Mouse (Mus musculus): ENCODE measurements around the gene Rab5if. TPM values are rescaled to one million over a fixed set of nuclear protein-coding genes. Genes with fewer than 3 reads are reported as not detected.

Gene Rab5if
- polyA plus RNA-seq, 1 experiment, result 191 TPM

DNA sequence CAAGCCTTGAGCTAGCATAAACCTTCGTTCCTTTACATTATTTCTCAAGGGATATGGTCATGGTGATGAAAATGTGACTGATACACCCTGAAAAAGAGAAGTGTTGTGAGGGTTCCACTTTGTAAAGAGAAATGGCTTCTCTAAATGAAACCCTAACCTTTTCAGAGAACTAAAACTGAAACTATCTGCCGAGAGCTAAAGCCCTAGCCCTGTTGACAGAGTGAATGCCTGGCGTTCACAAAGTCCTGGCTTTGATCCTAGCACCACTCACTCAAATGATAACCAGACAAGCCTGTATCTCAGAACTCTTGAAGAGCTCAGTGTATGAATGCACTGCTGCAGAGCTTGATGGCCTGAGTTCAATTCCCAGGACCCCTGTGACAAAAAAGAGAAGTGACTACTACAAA lies 5.5 kb upstream of the Rab5if start:
- Histone ChIP-seq H3K36me3 (ENCODE audit: control insufficient read depth, insufficient read depth) (no peaks in the 10 kb centered on the region), H3K79me2 (ENCODE audit: control insufficient read depth, insufficient read depth) (peaks cover 15% of the 10 kb centered on the region), H3K4me3 (no peak overlapping the region), H3ac (ENCODE audit: control insufficient read depth, insufficient read length) (no peak overlapping the region), H3K4me2 (ENCODE audit: low read depth) (no peak overlapping the region), H3K27me3 (ENCODE audit: control insufficient read depth, insufficient read depth, insufficient read length) (no peaks in the 10 kb centered on the region)
- TF ChIP-seq MYOG (IDR thresholded peaks at IDR 0.05; ENCODE audit: control insufficient read depth in 1 of 3, insufficient read depth in 1 of 3, insufficient read length in 2 of 3, low read depth in 2 of 3), result no peak
- no peak for TF ChIP-seq TCF12 (IDR thresholded peaks at IDR 0.05; ENCODE audit: insufficient read depth, poor library complexity, severe bottlenecking)
- no peak for TF ChIP-seq TCF3 (IDR thresholded peaks at IDR 0.05; ENCODE audit: insufficient read length, low read depth)
- TF ChIP-seq CEBPB (IDR thresholded peaks at IDR 0.05; ENCODE audit: insufficient read depth, poor library complexity, severe bottlenecking), result no peak
- no peak for TF ChIP-seq POLR2AphosphoS2 (IDR thresholded peaks at IDR 0.05; ENCODE audit: insufficient read length, low read depth)
- no peak for TF ChIP-seq REST (IDR thresholded peaks at IDR 0.05; ENCODE audit: insufficient read depth, insufficient read length)
- TF ChIP-seq MYOD1 (IDR thresholded peaks at IDR 0.05; ENCODE audit: control insufficient read depth in 1 of 3, insufficient read length in 2 of 3, low read depth in 2 of 3), result no peak
- TF ChIP-seq MAX (IDR thresholded peaks at IDR 0.05; ENCODE audit: low read depth), result no peak
- TF ChIP-seq USF1 (IDR thresholded peaks at IDR 0.05; ENCODE audit: low read depth), result no peak
- no peak for TF ChIP-seq POLR2A (IDR thresholded peaks at IDR 0.05; ENCODE audit: insufficient read length, low read depth)
- TF ChIP-seq E2F4 (IDR thresholded peaks at IDR 0.05; ENCODE audit: insufficient read depth), result no peak
- TF ChIP-seq SRF (IDR thresholded peaks at IDR 0.05; ENCODE audit: control insufficient read depth, insufficient read length, low read depth), result no peak

DNA sequence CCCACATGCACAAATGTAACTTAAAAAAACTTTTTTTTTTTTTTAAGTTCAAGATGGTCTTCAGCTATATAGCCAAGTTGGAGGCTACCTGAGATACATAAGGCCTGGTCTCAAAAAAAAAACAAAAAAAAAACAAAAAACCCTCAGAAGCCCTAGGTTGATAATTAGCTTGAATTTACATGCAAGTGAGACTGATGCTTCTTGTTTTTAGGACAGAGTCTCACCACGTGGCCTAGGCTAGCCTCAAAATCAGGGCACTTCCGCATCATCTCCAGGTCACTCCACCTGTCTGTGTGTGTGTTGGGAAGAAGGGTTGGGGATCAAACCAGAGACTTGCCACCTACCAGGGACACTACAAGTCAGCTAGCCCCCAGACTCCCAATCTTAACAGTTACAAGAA lies 5.1 kb upstream of the Rab5if start, which contains the start of gene 4930518I15Rik:
TSS of gene 4930518I15Rik (minus strand) at position 112 of the 400 bp plus-strand sequence.
- TF ChIP-seq CEBPB (IDR thresholded peaks at IDR 0.05; ENCODE audit: insufficient read depth, poor library complexity, severe bottlenecking), result no peak
- TF ChIP-seq REST (IDR thresholded peaks at IDR 0.05; ENCODE audit: insufficient read depth, insufficient read length), result no peak
- Histone ChIP-seq H3K4me2 (ENCODE audit: low read depth) (no peak within 1 kb of the TSS), H3K79me2 (ENCODE audit: control insufficient read depth, insufficient read depth) (peaks cover 16% of the 10 kb centered on the region), H3K4me3 (no peak within 1 kb of the TSS), H3ac (ENCODE audit: control insufficient read depth, insufficient read length) (no peak within 1 kb of the TSS), H3K36me3 (ENCODE audit: control insufficient read depth, insufficient read depth) (no peaks in the 10 kb centered on the region), H3K27me3 (ENCODE audit: control insufficient read depth, insufficient read depth, insufficient read length) (no peaks in the 10 kb centered on the region)

DNA sequence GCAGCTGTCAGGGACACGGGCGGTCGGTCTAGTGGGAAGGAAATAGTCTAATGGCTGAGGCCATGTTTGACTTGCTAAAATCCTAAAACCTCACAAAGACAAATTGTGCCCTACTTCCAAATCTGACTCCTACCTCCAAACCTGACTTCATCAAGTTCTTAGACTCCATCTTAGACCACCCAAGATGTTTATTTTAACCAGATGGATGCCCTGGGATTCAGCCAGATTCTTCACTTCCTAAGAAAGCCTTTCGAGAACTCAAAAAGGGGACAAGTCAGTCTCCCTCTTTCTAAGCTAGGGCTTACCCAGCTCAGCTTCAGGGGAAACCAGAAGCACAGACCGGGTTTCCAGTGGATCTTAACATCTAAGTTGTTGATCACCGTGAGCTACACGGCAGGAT lies 4.3 kb upstream of the Rab5if start:
- Histone ChIP-seq H3K36me3 (ENCODE audit: control insufficient read depth, insufficient read depth) (no peaks in the 10 kb centered on the region), H3K27me3 (ENCODE audit: control insufficient read depth, insufficient read depth, insufficient read length) (no peaks in the 10 kb centered on the region), H3K4me2 (ENCODE audit: low read depth) (no peak overlapping the region), H3ac (ENCODE audit: control insufficient read depth, insufficient read length) (no peak overlapping the region), H3K4me3 (no peak overlapping the region), H3K79me2 (ENCODE audit: control insufficient read depth, insufficient read depth) (peaks cover 21% of the 10 kb centered on the region)
- no peak for TF ChIP-seq MYOG (IDR thresholded peaks at IDR 0.05; ENCODE audit: control insufficient read depth in 1 of 3, insufficient read depth in 1 of 3, insufficient read length in 2 of 3, low read depth in 2 of 3)
- no peak for TF ChIP-seq REST (IDR thresholded peaks at IDR 0.05; ENCODE audit: insufficient read depth, insufficient read length)

DNA sequence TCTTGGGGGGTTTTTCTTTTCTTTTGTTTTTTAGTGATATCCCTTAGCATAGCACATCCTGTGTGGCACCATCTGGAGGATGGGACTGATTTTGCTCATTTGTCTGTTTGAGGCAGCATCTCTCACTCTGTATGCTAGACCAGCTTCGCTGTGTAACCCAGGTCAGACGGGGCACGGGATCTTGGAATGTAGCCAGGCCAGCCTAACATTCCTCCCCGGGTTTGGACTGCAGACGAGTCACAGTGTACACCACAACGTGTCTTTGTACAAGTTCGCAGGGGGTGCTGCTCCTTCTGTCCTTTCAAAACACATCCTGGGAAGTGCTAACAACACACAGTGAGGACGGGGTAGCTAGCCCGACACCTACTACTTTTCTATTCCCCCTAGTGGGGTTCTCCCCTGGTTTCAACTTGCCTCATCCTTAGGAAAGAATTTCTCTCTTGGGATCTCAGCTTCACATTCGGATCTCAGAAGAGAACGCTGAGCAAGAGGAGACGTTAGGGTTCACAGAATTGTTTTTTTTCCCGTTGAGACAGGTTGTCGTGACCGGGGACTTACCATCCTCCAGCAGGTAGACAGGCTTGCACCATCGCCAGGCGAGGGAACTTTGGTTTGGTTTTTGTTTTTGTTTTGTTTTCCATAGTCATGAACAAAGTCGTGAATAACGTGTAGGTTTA lies 749 bp upstream of the Rab5if start:
- peak overlapping the region; percentile 80 for H3K4me2 ChIP-seq (ENCODE audit: low read depth)
- no peak for TF ChIP-seq MYOG (IDR thresholded peaks at IDR 0.05; ENCODE audit: control insufficient read depth in 1 of 3, insufficient read depth in 1 of 3, insufficient read length in 2 of 3, low read depth in 2 of 3)
- TF ChIP-seq USF1 (IDR thresholded peaks at IDR 0.05; ENCODE audit: low read depth), result no peak
- TF ChIP-seq MYOD1 (IDR thresholded peaks at IDR 0.05; ENCODE audit: control insufficient read depth in 1 of 3, insufficient read length in 2 of 3, low read depth in 2 of 3), result no peak
- TF ChIP-seq TCF12 (IDR thresholded peaks at IDR 0.05; ENCODE audit: insufficient read depth, poor library complexity, severe bottlenecking), result no peak
- no peak for TF ChIP-seq E2F4 (IDR thresholded peaks at IDR 0.05; ENCODE audit: insufficient read depth)
- H3K27me3 ChIP-seq (ENCODE audit: control insufficient read depth, insufficient read depth, insufficient read length), result no peaks in the 10 kb centered on the region
- peaks cover 12% of the 10 kb centered on the region for H3K36me3 ChIP-seq (ENCODE audit: control insufficient read depth, insufficient read depth)
- peak overlapping the region; percentile 84 for H3K4me3 ChIP-seq
- H3K79me2 ChIP-seq (ENCODE audit: control insufficient read depth, insufficient read depth), result peaks cover 46% of the 10 kb centered on the region
- peak overlapping the region; percentile 78 for H3ac ChIP-seq (ENCODE audit: control insufficient read depth, insufficient read length)

DNA sequence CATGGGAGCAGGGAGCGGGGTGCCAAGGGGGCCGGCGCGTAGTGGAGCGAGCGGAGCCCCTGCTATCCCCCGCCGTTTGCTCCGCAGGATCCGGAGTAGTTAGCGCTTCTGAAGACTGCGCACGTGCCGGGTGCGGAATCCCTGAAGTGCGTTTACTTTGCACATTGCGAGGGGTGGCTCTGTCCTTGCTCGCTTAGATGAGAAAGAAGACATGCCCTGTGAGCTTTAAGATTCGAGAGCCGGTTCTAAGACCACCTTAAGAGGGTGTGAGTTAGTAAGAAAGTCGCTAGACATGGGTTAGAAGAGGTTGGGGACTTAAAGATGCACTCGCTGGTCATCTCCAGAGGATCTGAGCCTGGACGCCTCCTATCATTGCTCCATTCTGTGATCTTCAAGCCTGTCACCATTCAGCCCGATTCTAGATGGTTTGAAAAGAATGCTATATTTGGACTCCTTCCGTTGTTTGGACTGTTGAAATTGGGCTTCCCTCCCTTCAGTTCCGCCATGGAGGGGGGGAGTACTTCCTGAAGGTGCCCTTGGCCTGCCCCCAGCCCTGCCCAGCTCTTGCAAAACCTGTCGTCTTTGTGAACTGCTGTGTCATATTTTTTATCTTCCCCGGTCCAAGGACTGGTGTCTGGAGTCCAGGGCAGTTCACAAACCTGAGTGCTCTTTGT lies 696 bp downstream of the Rab5if start:
- H3K4me2 ChIP-seq (ENCODE audit: low read depth), result peak overlapping the region; percentile 87
- peak overlapping the region; percentile 78 for H3ac ChIP-seq (ENCODE audit: control insufficient read depth, insufficient read length)
- peaks cover 59% of the 10 kb centered on the region for H3K79me2 ChIP-seq (ENCODE audit: control insufficient read depth, insufficient read depth)
- H3K4me3 ChIP-seq, result peak overlapping the region; percentile 84
- TF ChIP-seq TCF12 (IDR thresholded peaks at IDR 0.05; ENCODE audit: insufficient read depth, poor library complexity, severe bottlenecking), result no peak
- TF ChIP-seq MYOG (IDR thresholded peaks at IDR 0.05; ENCODE audit: control insufficient read depth in 1 of 3, insufficient read depth in 1 of 3, insufficient read length in 2 of 3, low read depth in 2 of 3), result no peak
- peak; percentile 75 for TF ChIP-seq SRF (IDR thresholded peaks at IDR 0.05; ENCODE audit: control insufficient read depth, insufficient read length, low read depth)
- TF ChIP-seq MYOD1 (IDR thresholded peaks at IDR 0.05; ENCODE audit: control insufficient read depth in 1 of 3, insufficient read length in 2 of 3, low read depth in 2 of 3), result no peak
- 0 out of 2 replicates have a peak, but pooled peaks have one; percentile 47 for TF ChIP-seq CEBPB (IDR thresholded peaks at IDR 0.05; ENCODE audit: insufficient read depth, poor library complexity, severe bottlenecking)
- TF ChIP-seq POLR2A (IDR thresholded peaks at IDR 0.05; ENCODE audit: insufficient read length, low read depth), result no peak
- TF ChIP-seq TCF3 (IDR thresholded peaks at IDR 0.05; ENCODE audit: insufficient read length, low read depth), result no peak
- TF ChIP-seq E2F4 (IDR thresholded peaks at IDR 0.05; ENCODE audit: insufficient read depth), result no peak
- TF ChIP-seq USF1 (IDR thresholded peaks at IDR 0.05; ENCODE audit: low read depth), result no peak
- TF ChIP-seq POLR2AphosphoS2 (IDR thresholded peaks at IDR 0.05; ENCODE audit: insufficient read length, low read depth), result no peak
- no peak for TF ChIP-seq MAX (IDR thresholded peaks at IDR 0.05; ENCODE audit: low read depth)
- TF ChIP-seq REST (IDR thresholded peaks at IDR 0.05; ENCODE audit: insufficient read depth, insufficient read length), result no peak
- H3K36me3 ChIP-seq (ENCODE audit: control insufficient read depth, insufficient read depth), result peaks cover 17% of the 10 kb centered on the region
- H3K27me3 ChIP-seq (ENCODE audit: control insufficient read depth, insufficient read depth, insufficient read length), result no peaks in the 10 kb centered on the region

Measured in myocyte (in vitro differentiated cells).